Mouse (Mus musculus): ENCODE measurements around the gene Tas2r107.
"Not testable (repeated sequence)": the region's sequence is repeated elsewhere in the genome, so short reads cannot be mapped to it uniquely, and the experiment has no call there.

Gene Tas2r107

DNA sequence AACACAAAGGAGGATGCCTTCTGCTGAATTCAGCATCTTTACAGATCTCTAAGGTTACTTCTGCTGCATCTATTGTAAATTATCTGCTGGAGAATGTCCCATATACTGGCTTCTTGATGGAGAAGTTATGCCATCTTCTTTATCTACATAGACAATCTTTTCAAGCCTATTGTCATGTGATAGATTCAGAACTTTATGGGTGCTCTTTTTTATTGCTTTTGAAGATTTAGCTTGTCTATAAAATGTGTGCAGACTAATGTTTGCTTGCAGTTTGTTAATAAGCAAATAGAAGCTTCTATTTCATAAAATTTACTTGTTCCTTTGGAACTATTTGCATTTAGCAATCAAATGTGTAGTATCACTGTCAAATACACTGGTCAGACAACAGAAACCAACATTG is at the start of gene Tas2r107:
Tas2r107 (minus strand) TSS at position 101 of the 400 bp plus-strand sequence.
- no peak for DNase-seq (ENCODE audit: low spot score)

DNA sequence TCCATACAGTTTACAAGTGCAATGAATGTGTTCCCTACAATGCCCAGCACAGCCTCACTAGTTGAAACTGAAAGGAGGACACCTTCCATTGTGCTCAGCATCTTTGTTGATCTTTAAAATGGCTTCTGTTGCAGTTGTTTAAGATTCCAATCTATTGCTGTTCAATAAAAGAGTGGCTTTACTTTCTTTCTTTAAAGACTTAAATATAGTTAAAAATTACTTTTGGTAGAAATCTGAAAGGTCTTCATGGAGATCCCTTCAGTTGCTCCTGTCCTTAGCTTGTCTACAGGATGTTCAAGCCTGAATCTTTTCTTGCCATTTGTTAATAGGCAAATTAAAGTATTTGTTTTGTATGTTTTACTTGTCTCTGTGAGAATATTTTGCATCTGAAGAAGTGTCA is 30.0 kb upstream of the Tas2r107 start, which contains the start of gene Tas2r114:
Tas2r114 (minus strand) TSS at position 101 of the 400 bp plus-strand sequence.
- no peak for DNase-seq (ENCODE audit: low spot score)

DNA sequence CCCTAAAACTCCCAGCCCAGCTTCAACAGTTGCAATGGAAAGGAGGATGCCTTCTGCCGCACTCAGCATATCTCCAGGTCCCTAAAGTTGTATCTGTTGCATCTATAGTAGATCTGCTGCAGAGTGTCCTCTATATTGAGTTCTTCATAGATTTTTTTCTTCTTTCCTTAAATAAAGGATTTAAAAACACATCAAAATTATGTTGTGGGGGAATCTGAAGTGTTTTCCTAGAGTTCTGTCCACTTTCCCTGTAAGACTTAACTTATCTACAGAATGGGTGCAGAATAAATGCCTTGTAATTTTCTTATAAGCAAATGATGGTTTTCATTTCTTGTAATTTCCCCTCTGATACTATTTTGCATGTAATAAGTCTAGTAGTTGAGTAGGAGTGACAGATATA is 27.4 kb upstream of the Tas2r107 start, which contains the start of gene Tas2r105:
Tas2r105 (minus strand) TSS at position 101 of the 400 bp plus-strand sequence.
- no peak for DNase-seq (ENCODE audit: low spot score)

DNA sequence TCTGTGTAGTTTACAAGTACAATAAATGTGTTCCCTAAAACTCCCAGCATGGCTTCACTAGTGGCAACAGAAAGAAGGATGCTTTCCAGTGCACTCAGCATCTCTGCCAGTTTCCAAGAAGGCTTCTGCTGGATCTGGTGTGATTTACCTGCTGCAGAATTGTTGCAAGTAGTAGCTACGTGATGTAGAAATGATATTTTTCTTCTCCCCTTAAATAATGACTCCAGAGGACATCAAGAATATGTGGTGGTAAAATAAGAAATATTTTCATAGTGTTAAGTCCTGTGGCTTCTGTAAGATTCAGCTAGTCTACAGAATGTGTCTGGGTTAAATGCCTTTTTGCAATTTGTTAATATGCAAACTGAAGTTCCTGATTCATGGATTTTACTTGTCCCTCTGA is 25.7 kb upstream of the Tas2r107 start, which contains the start of gene Tas2r104:
Tas2r104 (minus strand) TSS at position 101 of the 400 bp plus-strand sequence.
- DNase-seq (ENCODE audit: low spot score): no peak

DNA sequence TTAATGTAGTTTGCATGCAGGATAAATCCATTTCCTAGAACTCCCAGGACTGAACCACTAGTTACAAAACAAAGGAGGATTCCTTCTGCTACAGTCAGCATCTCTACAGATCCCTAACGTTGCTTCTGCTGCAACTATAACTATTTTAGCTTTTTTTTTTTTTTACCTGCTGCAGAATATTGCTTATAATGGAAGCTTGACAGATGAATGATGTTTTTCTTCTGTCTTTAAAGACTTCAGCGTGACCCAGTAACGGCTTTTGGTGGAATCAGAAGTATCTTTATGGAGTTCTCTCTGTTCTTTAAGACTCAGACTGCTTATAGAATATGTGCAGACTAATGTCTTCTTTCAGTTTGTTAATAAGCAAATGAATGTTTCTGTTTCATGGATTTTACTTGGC is 18.8 kb upstream of the Tas2r107 start, which contains the start of gene Tas2r106:
Tas2r106 (minus strand) TSS at position 101 of the 400 bp plus-strand sequence.
- DNase-seq (ENCODE audit: low spot score): no peak

DNA sequence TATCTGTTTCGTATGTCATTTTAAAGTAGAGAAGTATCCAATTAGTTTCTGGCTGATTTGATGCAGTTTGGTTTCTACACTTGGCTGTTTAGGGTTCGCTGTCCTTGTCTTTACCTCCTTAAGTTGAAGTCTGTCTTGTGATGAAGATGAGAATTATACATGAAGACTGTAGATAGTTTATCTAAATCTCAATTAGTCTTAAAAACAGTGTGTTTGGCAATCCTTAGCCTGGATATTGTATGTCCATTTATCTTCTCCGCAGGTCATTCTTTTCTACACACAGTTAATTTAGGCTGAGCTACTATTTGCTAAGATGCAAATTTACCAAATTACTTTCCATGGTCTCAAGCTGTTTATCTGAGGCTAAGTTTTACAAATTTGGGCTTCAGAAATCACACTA is 29.1 kb downstream of the Tas2r107 start, which contains the start of gene Tas2r130:
Tas2r130 (minus strand) TSS at position 101 of the 400 bp plus-strand sequence.
- no peak for DNase-seq (ENCODE audit: low spot score)

DNA sequence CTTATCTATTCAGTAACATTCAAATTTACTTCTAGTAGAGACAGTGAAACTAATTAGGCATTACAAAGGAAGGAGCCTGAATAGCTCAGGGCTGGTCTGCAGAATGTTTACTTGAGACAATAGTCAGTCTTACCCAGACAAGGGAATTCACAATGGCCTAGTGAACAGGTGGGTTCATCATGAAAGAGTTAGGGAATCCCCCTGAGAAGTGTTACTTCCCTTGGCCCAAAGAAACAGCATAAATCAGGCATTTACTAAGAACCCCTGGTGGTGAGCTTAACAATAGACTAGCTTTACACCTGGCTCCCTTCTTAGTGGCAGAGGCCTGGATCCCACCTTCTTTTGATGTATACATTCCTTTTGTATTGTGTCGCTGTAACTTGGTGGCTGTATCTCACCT is 50.0 kb downstream of the Tas2r107 start:
- DNase-seq (ENCODE audit: low spot score): not testable (repeated sequence)

Measured in layer of hippocampus, adult 9-10 months (tissue).